ENCODE assay signal across 17 mouse cellular contexts in genomic region chr13:48531448-48531847, GRCm38 (mm10).
"Had no signal": no experiment of that assay in that cellular context is flagged by ENCODE, and none has a peak within 500 bp of the region (broad histone marks: within the 10 kb centered on the region; RNA-seq: fewer than 3 reads in every experiment).

No protein-coding gene starts in this region.

- ATAC-seq: liver, postnatal 0 days had no signal

- H3K4me1 ChIP-seq: limb, embryonic 12.5 days; limb, embryonic 15.5 days; neural tube, embryonic 13.5 days; stomach, embryonic 15.5 days had no signal

- H3K4me3 ChIP-seq: kidney, embryonic 15.5 days; limb, embryonic 12.5 days; limb, embryonic 15.5 days; lung, embryonic 15.5 days; megakaryocyte, embryonic 14.5 days; midbrain, embryonic 10.5 days; neural tube, embryonic 13.5 days; stomach, embryonic 15.5 days had no signal

- H3K9me3 ChIP-seq: kidney, embryonic 15.5 days; limb, embryonic 12.5 days; limb, embryonic 15.5 days; lung, embryonic 15.5 days; megakaryocyte, embryonic 14.5 days; midbrain, embryonic 10.5 days; neural tube, embryonic 13.5 days; stomach, embryonic 15.5 days had no signal

- H3K9ac ChIP-seq: kidney, embryonic 15.5 days; limb, embryonic 12.5 days; limb, embryonic 15.5 days; liver, embryonic 14.5 days; liver, postnatal 0 days; lung, embryonic 15.5 days; neural tube, embryonic 13.5 days; stomach, embryonic 15.5 days had no signal

- H3K27ac ChIP-seq: kidney, embryonic 15.5 days; limb, embryonic 12.5 days; liver, embryonic 14.5 days; lung, embryonic 15.5 days; midbrain, embryonic 10.5 days; neural tube, embryonic 13.5 days; stomach, embryonic 15.5 days had no signal

- H3K4me2 ChIP-seq: kidney, embryonic 15.5 days; limb, embryonic 12.5 days; limb, embryonic 15.5 days; liver, embryonic 11.5 days; lung, embryonic 15.5 days; neural tube, embryonic 13.5 days; stomach, embryonic 15.5 days had no signal

- H3K27me3 ChIP-seq: kidney, embryonic 15.5 days; limb, embryonic 12.5 days; limb, embryonic 15.5 days; lung, embryonic 15.5 days; megakaryocyte, embryonic 14.5 days; neural tube, embryonic 13.5 days; stomach, embryonic 15.5 days had no signal

- DNase-seq: kidney, adult 8-10 months; midbrain, embryonic 14.5 days; retina, postnatal 1 day; right cerebral cortex, postnatal 25 days; spleen, adult 18-20 months; thymus, postnatal 25 days had no signal
